Mouse (Mus musculus) left cerebral cortex, postnatal 36 days (tissue): ENCODE data around the gene Cks1b. TPM values are rescaled to one million over a fixed set of nuclear protein-coding genes. Genes with fewer than 3 reads are reported as not detected.

Experiments
- DNase-seq, 2 experiments: peaks; one replicate each; pipeline ENCODE4 v3.0.0; 2021 to 2022; ENCODE audit warnings: low spot score in 2 of 2, mixed read lengths in 1 of 2
- intact Hi-C: fragments of 180-260 bp; cut with DNase I; formaldehyde crosslinking; loops from one replicate; pipeline ENCODE4 v1.15.1; 2025
- total RNA-seq, 2 experiments: library from RNA; stranded (reverse); gene quantifications; 2 replicates each; pipeline ENCODE4 v1.2.3; 2021

The Cks1b gene
- 1 to 10 TPM; 2.1 to 2.3 TPM for total RNA-seq

DNA sequence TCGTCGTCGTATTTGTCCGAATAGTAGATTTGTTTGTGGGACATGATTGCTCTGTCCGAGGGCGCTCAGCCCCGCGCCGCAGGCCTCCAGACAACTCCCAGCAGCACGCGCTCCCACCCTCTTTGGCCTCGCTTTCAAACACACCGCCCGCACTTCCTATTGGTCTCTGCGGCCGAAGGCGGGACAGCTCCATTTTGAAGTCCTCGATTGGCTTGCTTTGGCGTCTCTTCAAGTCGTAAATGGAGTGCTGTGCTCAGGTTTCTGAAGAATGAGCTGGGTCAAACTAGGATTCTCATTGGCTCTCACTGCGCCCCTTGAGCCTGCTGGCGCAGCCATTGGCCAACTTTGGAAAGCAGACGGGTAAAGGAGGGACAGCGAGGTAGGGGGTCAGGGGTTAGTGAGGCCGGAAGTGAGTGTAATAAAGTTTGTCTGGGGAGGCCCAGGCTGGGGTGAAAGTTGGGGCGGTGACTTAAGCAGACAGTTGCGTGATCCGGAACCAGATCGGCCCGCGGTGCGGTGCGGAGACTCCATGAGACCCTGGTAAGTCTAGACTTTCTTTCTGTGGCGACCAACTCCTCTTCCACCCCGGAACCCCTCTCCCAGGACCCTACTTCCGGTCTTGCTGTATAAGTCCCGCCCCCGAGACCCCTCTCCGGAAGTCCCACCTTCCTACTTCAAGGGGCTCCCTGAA is at the start of gene Cks1b, which contains the start of gene Shc1:
Gene Cks1b, minus strand, starts transcription at position 214 of the 691 bp plus-strand sequence.
Gene Shc1, plus strand, starts transcription at position 274 of the 691 bp plus-strand sequence.
- peak; percentile 90 to 93 for DNase-seq
- intact Hi-C loops, result no loop called here

GRCm38 (mm10) chr3:89458965-89459807 is 41.0 kb upstream of the Cks1b start:
- intact Hi-C loops, result loop anchor here (5.0 kb wide), 2 partner anchors 313 to 398 kb away; partner anchors contain the start of gene Ube2q1
- DNase-seq, result peak; percentile 86 to 87

GRCm38 (mm10) chr3:89458372-89458964 is 40.3 kb upstream of the Cks1b start:
- intact Hi-C loops, result loop anchor here (5.0 kb wide), 2 partner anchors 314 to 399 kb away; partner anchors contain the start of gene Ube2q1
- DNase-seq, result no peak

DNA sequence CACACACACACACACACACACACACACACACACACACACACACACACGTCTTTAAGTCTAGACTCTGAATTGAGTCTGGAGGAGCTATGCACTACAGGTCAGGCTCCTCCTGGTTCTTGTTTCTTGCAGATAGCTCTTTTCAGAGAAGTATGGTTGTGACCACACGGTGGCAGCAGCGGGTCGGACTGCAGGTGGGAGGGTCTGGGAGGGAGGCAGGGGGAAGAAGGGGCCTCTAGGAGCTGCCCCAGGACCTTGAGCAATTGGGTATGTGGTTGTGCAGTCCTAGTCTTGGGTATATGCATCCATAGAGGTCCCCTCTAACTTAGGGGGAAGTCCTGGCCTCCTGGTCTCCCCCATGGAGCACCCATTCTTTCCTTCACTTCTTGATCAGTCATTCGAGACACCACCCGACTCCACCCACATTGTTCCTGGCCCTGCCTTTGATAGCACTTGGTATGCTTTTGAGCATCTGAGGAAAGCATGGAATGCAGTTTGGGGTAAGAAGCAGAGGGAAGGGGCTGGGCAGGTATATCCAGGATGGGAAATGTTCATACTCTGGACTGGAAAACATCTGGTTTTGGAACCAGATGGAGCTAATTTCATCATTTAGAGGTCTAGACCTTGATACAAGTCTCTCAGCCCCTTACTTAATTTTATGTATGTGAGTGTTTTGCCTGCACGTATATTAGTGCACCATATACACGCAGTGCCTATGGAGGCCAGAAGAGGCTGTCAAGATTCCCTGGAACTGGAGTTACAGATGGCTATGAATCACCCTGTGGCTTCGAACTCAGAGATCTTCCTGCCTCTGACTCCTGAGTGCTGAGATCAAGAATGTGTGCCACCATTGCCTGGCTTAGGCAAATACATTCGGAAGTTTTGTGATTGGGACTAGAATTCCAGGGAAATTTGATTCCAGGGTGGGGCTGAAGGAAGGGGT is 38.8 kb upstream of the Cks1b start:
- intact Hi-C loops, result loop anchor here (2.0 to 5.0 kb wide), 3 partner anchors 232 to 400 kb away; partner anchors contain the start of gene Ube2q1
- DNase-seq, result peak in 1 of 2 experiments; percentile 55

DNA sequence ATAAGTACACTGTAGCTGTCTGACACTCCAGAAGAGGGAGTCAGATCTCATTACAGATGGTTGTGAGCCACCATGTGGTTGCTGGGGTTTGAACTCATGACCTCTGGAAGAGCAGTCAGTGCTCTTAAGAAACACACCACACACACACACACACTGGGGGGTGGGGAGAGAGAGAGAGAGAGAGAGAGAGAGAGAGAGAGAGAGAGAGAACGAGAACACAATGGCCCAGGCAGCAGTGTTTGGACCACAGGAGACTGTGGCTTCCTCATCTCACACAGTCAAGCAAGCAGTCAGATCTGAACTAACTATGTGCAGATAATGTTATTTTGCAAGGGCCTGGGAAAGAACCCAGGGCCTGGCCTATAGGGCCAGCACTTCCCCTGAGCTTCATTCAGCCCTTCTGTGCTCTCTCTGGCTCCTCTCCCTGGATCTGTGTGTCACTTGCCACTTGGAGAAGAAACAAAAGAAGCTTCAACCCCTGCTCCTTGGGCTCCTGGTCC is 37.7 kb upstream of the Cks1b start:
- no peak for DNase-seq
- intact Hi-C loops, result loop anchor here (2.0 to 5.0 kb wide), 3 partner anchors 233 to 401 kb away; partner anchors contain the start of gene Ube2q1

DNA sequence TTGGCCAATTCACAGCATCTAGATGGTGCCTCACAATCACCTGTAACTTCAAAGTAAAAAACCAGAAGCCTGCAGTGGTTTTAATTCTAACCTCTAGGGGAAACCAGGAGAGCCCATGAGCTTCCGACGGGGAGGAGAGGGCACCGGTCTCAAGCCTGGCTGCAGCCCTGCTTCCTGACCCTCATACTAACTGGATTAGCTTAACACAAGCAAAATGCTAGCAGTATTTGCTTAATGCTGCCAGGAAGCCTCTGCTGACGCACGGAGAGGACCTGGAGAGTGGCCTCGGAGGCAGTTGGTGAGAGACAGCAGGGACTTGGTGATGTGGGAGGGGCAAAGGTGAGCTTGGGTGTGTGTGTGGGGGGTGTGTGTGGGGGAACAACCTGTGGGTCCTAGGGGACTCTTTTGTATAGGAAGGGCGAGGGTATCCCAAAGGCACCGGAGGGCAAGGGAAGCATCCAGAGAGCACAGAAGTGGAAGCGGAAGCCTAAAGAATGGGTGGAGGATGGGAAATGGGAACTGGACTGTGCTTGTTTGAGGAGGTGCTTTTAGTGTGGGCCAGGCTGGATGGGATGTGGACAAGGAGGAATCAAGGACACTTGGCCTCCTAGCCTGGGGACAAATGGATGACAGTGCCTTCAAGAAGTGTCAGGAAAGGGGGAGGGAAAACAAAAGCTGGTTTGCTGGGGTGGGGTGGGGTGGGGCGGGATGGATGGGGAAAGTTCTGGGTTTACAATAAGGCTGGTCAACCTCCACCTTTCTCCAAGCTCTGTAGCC is 36.4 kb upstream of the Cks1b start, which contains the start of gene Pmvk:
Gene Pmvk, plus strand, starts transcription at position 141 of the 777 bp plus-strand sequence.
- no peak for DNase-seq
- intact Hi-C loops, result loop anchor here (5.0 kb wide), 2 partner anchors 318 to 403 kb away; partner anchors contain the start of gene Ube2q1

- no peak for DNase-seq
- intact Hi-C loops, result no loop called here
These were observed 33.7 kb upstream of the Cks1b start for GRCm38 (mm10) chr3:89451916-89452315.

- intact Hi-C loops, result loop anchor here (5.0 kb wide), 1 partner anchor 38 kb away; no protein-coding TSS in a partner anchor
- DNase-seq, result peak; percentile 52 to 64
These were observed 31.4 kb upstream of the Cks1b start for GRCm38 (mm10) chr3:89449541-89449940.

GRCm38 (mm10) chr3:89448720-89449537 is 30.7 kb upstream of the Cks1b start:
- no peak for DNase-seq
- intact Hi-C loops, result loop anchor here (5.0 kb wide), 1 partner anchor 38 kb away; no protein-coding TSS in a partner anchor

- intact Hi-C loops, result no loop called here
- DNase-seq, result no peak
These were observed 22.5 kb upstream of the Cks1b start for GRCm38 (mm10) chr3:89440691-89441090.

DNA sequence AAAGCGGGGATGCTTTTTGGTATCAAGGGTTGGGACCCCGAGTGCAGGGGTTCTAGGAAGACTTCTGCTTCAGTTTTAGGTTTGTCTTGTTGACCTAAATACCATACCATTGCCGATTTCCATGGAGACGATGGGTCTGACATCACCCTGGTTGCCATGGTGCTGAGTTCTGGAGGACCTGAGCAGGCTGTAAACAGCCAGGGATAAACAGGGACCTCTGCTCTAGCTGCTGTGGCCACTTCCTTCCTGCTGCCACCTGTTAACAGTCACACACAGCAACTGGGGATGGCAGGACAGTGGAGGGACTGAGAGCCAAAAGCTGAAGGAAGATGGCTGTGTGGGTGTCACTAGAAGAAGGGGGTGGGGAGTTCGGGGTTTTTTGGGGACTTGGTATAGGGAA is 19.1 kb upstream of the Cks1b start:
- intact Hi-C loops, result no loop called here
- no peak for DNase-seq

- intact Hi-C loops, result no loop called here
- no peak for DNase-seq
These were observed 18.3 kb upstream of the Cks1b start, which contains the start of gene Pbxip1 for GRCm38 (mm10) chr3:89436176-89437113. TSS of gene Pbxip1 (plus strand) at chr3:89436706.

DNA sequence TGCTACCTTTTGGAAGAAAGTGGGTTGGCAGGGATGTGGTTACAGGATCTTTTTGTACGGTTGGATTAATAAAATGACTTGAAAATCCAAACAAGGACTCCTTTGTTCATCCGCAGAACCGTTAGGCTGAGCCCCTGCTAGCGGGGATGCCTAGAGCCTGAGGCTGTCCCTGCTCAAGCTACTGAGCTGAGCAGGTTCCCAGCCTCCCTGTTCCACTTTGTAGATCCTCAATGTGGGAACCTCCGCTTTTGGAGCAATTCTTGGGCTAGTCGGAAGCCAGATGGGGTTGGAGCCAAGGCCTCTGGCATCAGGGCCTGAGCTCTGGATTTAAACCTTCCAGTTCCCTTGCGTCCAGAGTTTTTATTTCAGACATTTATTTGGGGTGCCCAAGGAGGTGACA is 16.9 kb upstream of the Cks1b start:
- DNase-seq, result no peak
- intact Hi-C loops, result no loop called here

- DNase-seq, result no peak
- intact Hi-C loops, result no loop called here
These were observed 16.3 kb upstream of the Cks1b start for GRCm38 (mm10) chr3:89434532-89434931.

- DNase-seq, result no peak
- intact Hi-C loops, result no loop called here
These were observed 14.4 kb upstream of the Cks1b start for GRCm38 (mm10) chr3:89432606-89433005.
